8 mouse cellular contexts compared by ENCODE assay signal in the genomic region with DNA sequence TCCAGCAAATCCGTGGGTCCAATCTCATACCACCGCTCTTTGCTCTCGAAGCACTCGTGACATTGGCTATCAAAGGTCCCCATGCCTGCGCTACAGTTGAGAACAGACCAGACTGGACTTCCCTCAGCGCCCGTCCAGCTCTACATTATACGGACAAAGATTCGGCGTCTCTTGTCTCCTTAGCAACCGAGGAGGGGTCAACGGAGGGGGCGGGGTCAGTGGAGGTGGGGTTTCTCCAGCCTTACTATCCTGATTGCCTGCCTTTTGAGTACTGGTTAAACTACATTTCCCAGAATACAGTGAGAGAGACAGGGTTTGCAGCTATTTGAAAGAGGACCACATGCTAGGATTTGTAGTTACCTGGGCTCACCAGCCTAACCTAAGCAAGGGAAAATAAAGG. TPM values are rescaled to one million over a fixed set of nuclear protein-coding genes. Genes with fewer than 3 reads are reported as not detected.
A peak's percentile ranks its signal among the peaks of the same experiment; 100 is the strongest.
DNase-seq lines count a peak whose midpoint lies in the region; ATAC-seq lines count a peak whose summit lies in the region.

Gene 1700028P14Rik, minus strand, starts transcription at position 169 of the 400 bp plus-strand sequence.

- peak within 1 kb of the TSS; percentile 24 for H3K4me3 ChIP-seq in limb, embryonic 15.5 days
- H3K4me3 ChIP-seq in midbrain, embryonic 16.5 days (ENCODE audit: low read depth, low read length) = peak within 1 kb of the TSS; percentile 34

- ATAC-seq in limb, embryonic 15.5 days (ENCODE audit: insufficient number of reproducible peaks, low FRiP score, low TSS enrichment, low read depth) = no peak
- ATAC-seq in midbrain, embryonic 16.5 days = peak; percentile 94

- H3K36me3 ChIP-seq in limb, embryonic 15.5 days = no peaks in the 10 kb centered on the region
- no peaks in the 10 kb centered on the region for H3K36me3 ChIP-seq in midbrain, embryonic 16.5 days (ENCODE audit: control insufficient read depth, insufficient read depth, low read length)

- 6% methylated on average over 13 of the region's 13 CpGs for WGBS in limb, embryonic 15.5 days
- 6% methylated on average over 13 of the region's 13 CpGs for WGBS in midbrain, embryonic 16.5 days

- H3K4me2 ChIP-seq in limb, embryonic 15.5 days = peak within 1 kb of the TSS; percentile 37
- peak within 1 kb of the TSS; percentile 53 for H3K4me2 ChIP-seq in midbrain, embryonic 16.5 days (ENCODE audit: low read length)

- no peak within 1 kb of the TSS for H3K27ac ChIP-seq in limb, embryonic 15.5 days
- no peak within 1 kb of the TSS for H3K27ac ChIP-seq in midbrain, embryonic 16.5 days (ENCODE audit: low read length)

- no peaks in the 10 kb centered on the region for H3K4me1 ChIP-seq in limb, embryonic 15.5 days
- peaks cover 3% of the 10 kb centered on the region; the same call in 1 of the 2 replicates for H3K4me1 ChIP-seq in midbrain, embryonic 16.5 days (ENCODE audit: control insufficient read depth, insufficient read depth, low read length)

- H3K9ac ChIP-seq in limb, embryonic 15.5 days = no peak within 1 kb of the TSS
- no peak within 1 kb of the TSS for H3K9ac ChIP-seq in midbrain, embryonic 16.5 days (ENCODE audit: low read depth, low read length)

- no peaks in the 10 kb centered on the region for H3K9me3 ChIP-seq in limb, embryonic 15.5 days
- no peaks in the 10 kb centered on the region for H3K9me3 ChIP-seq in midbrain, embryonic 16.5 days (replicated peaks; ENCODE audit: control insufficient read depth, low read length, poor library complexity, severe bottlenecking)

- peak; percentile 65 to 74 for DNase-seq in adrenal gland, postnatal 36 days
- peak; percentile 54 for DNase-seq in embryo, embryonic 11.5 days (ENCODE audit: low read depth, low spot score)
- peak; percentile 9 for DNase-seq in heart, adult 8-10 months (ENCODE audit: low spot score)
- DNase-seq in kidney, adult 11 months = peak; percentile 75
- DNase-seq in urinary bladder, postnatal 36 days (ENCODE audit: low spot score in 2 of 2) = peak; percentile 18 to 33
- DNase-seq in T-cell, adult 2 months (ENCODE audit: low spot score) = no peak

- H3K27me3 ChIP-seq in limb, embryonic 15.5 days = no peaks in the 10 kb centered on the region
- no peaks in the 10 kb centered on the region for H3K27me3 ChIP-seq in midbrain, embryonic 16.5 days (ENCODE audit: control insufficient read depth, insufficient read depth, low read depth, low read length)

RNA-seq across cellular contexts. Expression of gene 1700028P14Rik, which starts in this region (rescaled TPM):
- under 1 TPM in 1 of 2 experiments, not detected in 1; 0.33 TPM for total RNA-seq in adrenal gland, postnatal 36 days (2021)
- not detected for total RNA-seq in heart, adult 8-10 months (2022)
- 0.23 and 0.27 TPM in 2 replicates for polyA plus RNA-seq in limb, embryonic 15.5 days (2015; fragmentation: Nextera tagmentation; extraction: Ambion mirVana)
- polyA plus RNA-seq in midbrain, embryonic 16.5 days (2015; fragmentation: Nextera tagmentation; extraction: Ambion mirVana) = 1.9 and 2.9 TPM in 2 replicates

Comparison
In these comparisons a context has a peak if more than half of its experiments do, and no peak if none do; other contexts are left out.
1. Peak in DNase-seq in adrenal gland, postnatal 36 days; RNA of the gene not detected or under 1 TPM.
2. Peak in DNase-seq in heart, adult 8-10 months; RNA of the gene not detected or under 1 TPM.